Mouse (Mus musculus) kidney, postnatal 36 days (tissue): ENCODE results near the gene Sema5b.

Experiments used
- DNase-seq, 2 experiments: peaks; one replicate each; pipeline ENCODE4 v3.0.0; 2021 to 2022; ENCODE audit warnings: mixed read lengths in 2 of 2

Gene Sema5b

GRCm38 (mm10) chr16:35648862-35649261 lies 107.9 kb downstream of the Sema5b start:
- no peak for DNase-seq

- no peak for DNase-seq
These were observed 111.3 kb downstream of the Sema5b start for GRCm38 (mm10) chr16:35652206-35652605.

GRCm38 (mm10) chr16:35652706-35653105 lies 111.8 kb downstream of the Sema5b start:
- no peak for DNase-seq

- DNase-seq: no peak
These were observed 113.0 kb downstream of the Sema5b start for GRCm38 (mm10) chr16:35653951-35654350.

GRCm38 (mm10) chr16:35660222-35660621 lies 119.3 kb downstream of the Sema5b start:
- DNase-seq: peak in 1 of 2 experiments; percentile 38

- DNase-seq: no peak
These were observed 123.0 kb downstream of the Sema5b start for GRCm38 (mm10) chr16:35663831-35664414.

GRCm38 (mm10) chr16:35664847-35665246 lies 123.9 kb downstream of the Sema5b start:
- no peak for DNase-seq

GRCm38 (mm10) chr16:35677511-35678113 lies 136.7 kb downstream of the Sema5b start:
- DNase-seq: no peak

GRCm38 (mm10) chr16:35678476-35678875 lies 137.5 kb downstream of the Sema5b start:
- DNase-seq: no peak

GRCm38 (mm10) chr16:35681327-35682108 lies 140.6 kb downstream of the Sema5b start:
- DNase-seq: no peak

GRCm38 (mm10) chr16:35685027-35685426 lies 144.1 kb downstream of the Sema5b start:
- no peak for DNase-seq

- DNase-seq: no peak
These were observed 145.5 kb downstream of the Sema5b start for GRCm38 (mm10) chr16:35686491-35686890.

- no peak for DNase-seq
These were observed 150.7 kb downstream of the Sema5b start for GRCm38 (mm10) chr16:35691606-35692005.

- no peak for DNase-seq
These were observed 153.4 kb downstream of the Sema5b start for GRCm38 (mm10) chr16:35694250-35694846.

GRCm38 (mm10) chr16:35696103-35696502 lies 155.2 kb downstream of the Sema5b start:
- DNase-seq: no peak

- no peak for DNase-seq
These were observed 160.9 kb downstream of the Sema5b start for GRCm38 (mm10) chr16:35701823-35702222.

- DNase-seq: no peak
These were observed 163.1 kb downstream of the Sema5b start for GRCm38 (mm10) chr16:35703763-35704679.

- no peak for DNase-seq
These were observed 163.9 kb downstream of the Sema5b start for GRCm38 (mm10) chr16:35704796-35705195.

- DNase-seq: no peak
These were observed 166.1 kb downstream of the Sema5b start for GRCm38 (mm10) chr16:35707004-35707403.

- no peak for DNase-seq
These were observed 170.1 kb downstream of the Sema5b start for GRCm38 (mm10) chr16:35711004-35711403.

- no peak for DNase-seq
These were observed 172.7 kb downstream of the Sema5b start for GRCm38 (mm10) chr16:35713606-35714005.
